27 mouse cellular contexts compared by ENCODE assay signal in the genomic region with DNA sequence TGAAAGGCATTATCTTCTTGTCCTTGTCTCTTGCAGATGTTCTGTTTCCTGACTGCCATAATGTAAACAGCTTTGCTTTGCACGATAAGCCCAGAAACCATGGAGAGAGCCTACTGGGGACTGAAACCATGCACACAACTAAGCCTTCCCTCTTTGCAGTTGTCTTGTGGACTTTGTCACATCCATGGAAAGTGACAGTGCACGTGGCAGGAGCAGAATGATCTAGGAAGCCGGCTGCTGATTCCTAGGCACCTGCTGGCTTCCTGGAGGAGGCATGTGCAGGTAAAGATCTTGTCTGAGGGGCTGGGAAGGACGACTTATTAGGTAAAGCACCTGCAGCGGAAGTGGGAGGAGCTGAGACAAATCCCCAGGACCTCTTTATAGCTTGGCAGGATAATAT.
"Had no signal": no experiment of that assay in that cellular context is flagged by ENCODE, and none has a peak within 500 bp of the region (broad histone marks: within the 10 kb centered on the region; RNA-seq: fewer than 3 reads in every experiment).

No protein-coding gene starts in this region.

- H3K9me3 ChIP-seq: heart, embryonic 15.5 days; hindbrain, embryonic 13.5 days; hindbrain, embryonic 15.5 days; kidney, embryonic 15.5 days; limb, embryonic 10.5 days; liver, embryonic 13.5 days had no signal

- H3K4me2 ChIP-seq: heart, embryonic 11.5 days; heart, embryonic 13.5 days; heart, embryonic 15.5 days; hindbrain, embryonic 13.5 days; hindbrain, embryonic 15.5 days; kidney, embryonic 15.5 days; limb, embryonic 12.5 days; liver, embryonic 11.5 days; liver, embryonic 13.5 days had no signal

- ATAC-seq: inflammation-experienced regulatory T-cells, adult 6 months had no signal

- H3K36me3 ChIP-seq: heart, embryonic 13.5 days; heart, embryonic 15.5 days; hindbrain, embryonic 13.5 days; hindbrain, embryonic 15.5 days; kidney, embryonic 15.5 days; limb, embryonic 10.5 days; limb, embryonic 12.5 days; liver, embryonic 13.5 days had no signal

- H3K27ac ChIP-seq: gastrocnemius, adult 2 months; heart, adult 2 months; heart, embryonic 13.5 days; heart, embryonic 15.5 days; hindbrain, embryonic 13.5 days; hindbrain, embryonic 15.5 days; kidney, embryonic 15.5 days; kidney, postnatal 0 days; layer of hippocampus, adult 2 months; left cerebral cortex, adult 2 months; limb, embryonic 10.5 days; limb, embryonic 12.5 days; liver, embryonic 13.5 days had no signal

- H3K27me3 ChIP-seq: heart, embryonic 13.5 days; heart, embryonic 15.5 days; hindbrain, embryonic 13.5 days; hindbrain, embryonic 15.5 days; kidney, embryonic 15.5 days; limb, embryonic 12.5 days; liver, embryonic 13.5 days had no signal

- H3K4me1 ChIP-seq: heart, embryonic 13.5 days; heart, embryonic 15.5 days; hindbrain, embryonic 13.5 days; hindbrain, embryonic 15.5 days; kidney, embryonic 15.5 days; limb, embryonic 10.5 days; limb, embryonic 12.5 days; liver, embryonic 13.5 days had no signal

- H3K4me3 ChIP-seq: gastrocnemius, adult 2 months; heart, adult 2 months; heart, embryonic 13.5 days; heart, embryonic 15.5 days; hindbrain, embryonic 13.5 days; hindbrain, embryonic 15.5 days; kidney, embryonic 15.5 days; layer of hippocampus, adult 2 months; left cerebral cortex, adult 2 months; limb, embryonic 10.5 days; limb, embryonic 12.5 days; liver, embryonic 13.5 days had no signal

- H3K9ac ChIP-seq: heart, embryonic 13.5 days; heart, embryonic 15.5 days; hindbrain, embryonic 13.5 days; hindbrain, embryonic 15.5 days; kidney, embryonic 15.5 days; limb, embryonic 12.5 days; liver, embryonic 13.5 days had no signal

- DNase-seq: gastrocnemius, adult 2 months; gastrocnemius, postnatal 10 days; gastrocnemius, postnatal 25 days; heart, adult 11 months; heart, adult 2 months; heart, postnatal 14 days; heart, postnatal 36 days; kidney, adult 11 months; kidney, adult 2 months; kidney, adult 9 months; kidney, postnatal 14 days; kidney, postnatal 36 days; liver; liver, embryonic 13.5 days had no signal
